Mouse (Mus musculus) kidney, postnatal 0 days (tissue): ENCODE data around the gene Hkdc1. TPM values are rescaled to one million over a fixed set of nuclear protein-coding genes. Genes with fewer than 3 reads are reported as not detected.

Experiments used
- ATAC-seq: fragments of 200-750 bp; cut with Nextera tagmentation; replicated peaks from 2 replicates; pipeline ENCODE4 v1.8.0; 2017; ENCODE audit warnings: low read depth, moderate number of reproducible peaks, moderate TSS enrichment, moderate library complexity; ENCODE audit not compliant: low FRiP score
- DNase-seq: peaks from one replicate; pipeline ENCODE4 v3.0.0-alpha.2; 2016; ENCODE audit warnings: low spot score
- H3K27ac ChIP-seq: fragments of 300-500 bp; sonication (generic); 2 replicates; pipeline ENCODE4 v1.5.1; 2014; ENCODE audit warnings: mild to moderate bottlenecking
- H3K27me3 ChIP-seq: fragments of 300-500 bp; sonication (generic); 2 replicates; pipeline ENCODE4 v1.6.1; 2014; ENCODE audit warnings: low read length, mixed read lengths; ENCODE audit not compliant: insufficient read depth
- H3K36me3 ChIP-seq: fragments of 300-500 bp; sonication (generic); 2 replicates; pipeline ENCODE4 v1.6.1; 2014; ENCODE audit warnings: low read length, mixed read lengths; ENCODE audit not compliant: insufficient read depth
- H3K4me1 ChIP-seq: fragments of 300-500 bp; sonication (generic); replicated peaks from 2 replicates; pipeline ENCODE4 v1.6.1; 2014; ENCODE audit warnings: antibody characterized with exemption, low read length, mixed read lengths; ENCODE audit not compliant: insufficient read depth
- H3K4me2 ChIP-seq: fragments of 300-500 bp; sonication (generic); 2 replicates; pipeline ENCODE4 v1.6.1; 2014; ENCODE audit warnings: mild to moderate bottlenecking, low read length, moderate library complexity, mixed read lengths
- H3K4me3 ChIP-seq: fragments of 300-500 bp; sonication (generic); replicated peaks from 2 replicates; pipeline ENCODE4 v1.5.1; 2014; ENCODE audit warnings: low read depth, low read length
- H3K9ac ChIP-seq: fragments of 300-500 bp; sonication (generic); 2 replicates; pipeline ENCODE4 v1.6.1; 2014; ENCODE audit warnings: low read depth, low read length
- H3K9me3 ChIP-seq: fragments of 300-500 bp; sonication (generic); replicated peaks from 2 replicates; pipeline ENCODE4 v1.6.1; 2016; ENCODE audit warnings: low read length, inconsistent platforms, mixed read lengths
- CTCF ChIP-seq: IDR thresholded peaks from 2 replicates; pipeline ENCODE4 v1.5.1; 2016; ENCODE audit warnings: antibody characterized with exemption, low read depth, mild to moderate bottlenecking, moderate library complexity
- WGBS: fragments of 180-500 bp; shearing (Covaris S2); extraction: QIAGEN DNeasy Blood & Tissue Kit; methylation state at CpG from one replicate; pipeline ENCODE4 v1.1.7; 2014; 5-methylcytosine and 5-hydroxymethylcytosine counted together
- polyA plus RNA-seq: library from polyadenylated mRNA; unstranded; fragments of >200 nt; fragmentation: Nextera tagmentation; extraction: Ambion mirVana; gene quantifications from 2 replicates; pipeline ENCODE4 v1.2.1, GENCODE M21; 2015

The Hkdc1 gene
- polyA plus RNA-seq, 1 experiment from 2014 or later = 2.6 TPM

- no peak overlapping the region for H3K9ac ChIP-seq
- H3K4me3 ChIP-seq = no peak overlapping the region
- no peak overlapping the region for H3K4me2 ChIP-seq
- no peaks in the 10 kb centered on the region for H3K27me3 ChIP-seq
- ATAC-seq (no peak), DNase-seq (no peak)
- H3K36me3 ChIP-seq = no peaks in the 10 kb centered on the region
- H3K4me1 ChIP-seq = peaks cover 9% of the 10 kb centered on the region; the same call in 1 of the 2 replicates
- no peak for TF ChIP-seq CTCF
- 64% methylated on average over 9 of the region's 9 CpGs for WGBS
- H3K9me3 ChIP-seq = no peaks in the 10 kb centered on the region
- H3K27ac ChIP-seq = no peak overlapping the region
Observed at GRCm38 (mm10) chr10:62344004-62344752, 78.1 kb downstream of the Hkdc1 start.

GRCm38 (mm10) chr10:62342512-62342911 lies 79.8 kb downstream of the Hkdc1 start:
- DNase-seq (no peak), ATAC-seq (no peak)
- WGBS = 91% methylated on average over 6 of the region's 6 CpGs
- Histone ChIP-seq H3K27me3 (no peaks in the 10 kb centered on the region), H3K36me3 (no peaks in the 10 kb centered on the region), H3K9ac (no peak overlapping the region), H3K9me3 (no peaks in the 10 kb centered on the region), H3K4me3 (no peak overlapping the region), H3K4me2 (no peak overlapping the region), H3K27ac (no peak overlapping the region), H3K4me1 (peaks cover 22% of the 10 kb centered on the region)
- no peak for TF ChIP-seq CTCF

GRCm38 (mm10) chr10:62341956-62342355 lies 80.3 kb downstream of the Hkdc1 start:
- Histone ChIP-seq H3K27me3 (no peaks in the 10 kb centered on the region), H3K9me3 (no peaks in the 10 kb centered on the region), H3K4me2 (no peak overlapping the region), H3K4me3 (no peak overlapping the region), H3K4me1 (peaks cover 24% of the 10 kb centered on the region), H3K27ac (no peak overlapping the region), H3K9ac (no peak overlapping the region), H3K36me3 (no peaks in the 10 kb centered on the region)
- no peak for TF ChIP-seq CTCF
- WGBS = 88% methylated on average over 4 of the region's 4 CpGs
- ATAC-seq = no peak
- DNase-seq = no peak

- 10% methylated on average over 3 of the region's 3 CpGs for WGBS
- Histone ChIP-seq H3K4me2 (peak overlapping the region; percentile 89), H3K36me3 (no peaks in the 10 kb centered on the region), H3K4me3 (peak overlapping the region; percentile 75), H3K27ac (peak overlapping the region; percentile 87), H3K9me3 (no peaks in the 10 kb centered on the region), H3K27me3 (no peaks in the 10 kb centered on the region), H3K9ac (peak overlapping the region; percentile 74), H3K4me1 (peaks cover 31% of the 10 kb centered on the region)
- TF ChIP-seq CTCF = no peak
- no peak for DNase-seq
- no peak for ATAC-seq
Observed at GRCm38 (mm10) chr10:62340991-62341390, 81.3 kb downstream of the Hkdc1 start.

GRCm38 (mm10) chr10:62340095-62340731 lies 82.1 kb downstream of the Hkdc1 start:
- peaks cover 35% of the 10 kb centered on the region for H3K4me1 ChIP-seq
- TF ChIP-seq CTCF = peak; percentile 17; the same call in 1 of the 2 replicates
- 0% methylated on average over 38 of the region's 38 CpGs for WGBS

GRCm38 (mm10) chr10:62339211-62340094 lies 82.8 kb downstream of the Hkdc1 start:
- H3K9ac ChIP-seq = peak overlapping the region; percentile 74
- H3K9me3 ChIP-seq = no peaks in the 10 kb centered on the region
- peaks cover 37% of the 10 kb centered on the region for H3K4me1 ChIP-seq
- 1% methylated on average over 45 of the region's 45 CpGs for WGBS
- DNase-seq (peak; percentile 51), ATAC-seq (peak; percentile 53)
- H3K27ac ChIP-seq = peak overlapping the region; percentile 87
- peak overlapping the region; percentile 75 for H3K4me3 ChIP-seq
- no peaks in the 10 kb centered on the region for H3K27me3 ChIP-seq
- peak overlapping the region; percentile 89 for H3K4me2 ChIP-seq
- no peak for TF ChIP-seq CTCF
- H3K36me3 ChIP-seq = no peaks in the 10 kb centered on the region

More at GRCm38 (mm10) chr10:62340095-62340731, 82.1 kb downstream of the Hkdc1 start:
- Histone ChIP-seq H3K27ac (peak overlapping the region; percentile 87), H3K4me3 (peak overlapping the region; percentile 75), H3K36me3 (no peaks in the 10 kb centered on the region), H3K9ac (peak overlapping the region; percentile 74), H3K9me3 (no peaks in the 10 kb centered on the region), H3K27me3 (no peaks in the 10 kb centered on the region), H3K4me2 (peak overlapping the region; percentile 89)
- ATAC-seq (peak; percentile 98), DNase-seq (peak; percentile 99)
